Mouse (Mus musculus) embryonic fibroblast, embryonic 13.5 days (primary cell): ENCODE measurements around the gene Akap9.

ENCODE experiments used
- CTCF ChIP-seq: IDR thresholded peaks from 2 replicates; pipeline ENCODE4 v1.5.1; 2011; ENCODE audit warnings: mild to moderate bottlenecking, control low read depth, low read length, moderate library complexity, borderline replicate concordance; ENCODE audit not compliant: insufficient read depth
- POLR2A ChIP-seq: IDR thresholded peaks from 2 replicates; pipeline ENCODE4 v1.6.1; 2011; ENCODE audit warnings: low read depth, mild to moderate bottlenecking, control low read depth, low read length, moderate library complexity

GRCm38 (mm10) chr5:3969114-3969513 lies 41.3 kb downstream of the Akap9 start:
- TF ChIP-seq CTCF (no peak), POLR2A (no peak)
